Mouse (Mus musculus): ENCODE data around the gene Fcgrt. TPM values are rescaled to one million over a fixed set of nuclear protein-coding genes. Genes with fewer than 3 reads are reported as not detected.
A peak's percentile ranks its signal among the peaks of the same experiment; 100 is the strongest.
"Not testable (repeated sequence)": the region's sequence is repeated elsewhere in the genome, so short reads cannot be mapped to it uniquely, and the experiment has no call there.

The Fcgrt gene
- polyA plus RNA-seq, 1 experiment from 2014 or later: 20.3 TPM

DNA sequence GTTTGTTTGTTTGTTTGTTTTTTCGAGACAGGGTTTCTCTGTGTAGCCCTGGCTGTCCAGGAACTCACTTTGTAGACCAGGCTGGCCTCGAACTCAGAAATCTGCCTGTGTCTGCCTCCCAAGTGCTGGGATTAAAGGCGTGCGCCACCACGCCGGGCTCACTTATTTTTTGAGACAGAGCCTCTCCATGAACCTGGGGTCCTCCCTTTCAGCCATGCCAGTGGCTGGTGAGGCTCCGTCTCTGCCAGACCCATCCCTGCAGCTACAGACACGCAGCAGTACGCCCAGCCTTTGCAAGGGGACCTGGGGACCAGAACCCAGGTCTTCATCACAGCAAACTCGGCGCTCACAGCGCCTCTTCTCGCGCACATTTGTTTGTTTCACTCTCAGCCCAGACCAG is 7.7 kb downstream of the Fcgrt start:
- not testable (repeated sequence) for H3K4me2 ChIP-seq (ENCODE audit: low read length); H3K4me1 ChIP-seq (ENCODE audit: control insufficient read depth, insufficient read depth, low read length); H3K9ac ChIP-seq (ENCODE audit: low read length); H3K4me3 ChIP-seq (ENCODE audit: low read depth, low read length); H3K27ac ChIP-seq (ENCODE audit: low read depth, low read length); H3K36me3 ChIP-seq (ENCODE audit: control insufficient read depth, insufficient read depth, low read length); H3K9me3 ChIP-seq (replicated peaks; ENCODE audit: control insufficient read depth, low read length); H3K27me3 ChIP-seq (replicated peaks; ENCODE audit: control insufficient read depth, insufficient read depth, low read length); DNase-seq (ENCODE audit: low spot score); ATAC-seq
- 91% methylated on average over 14 of the region's 14 CpGs for WGBS

DNA sequence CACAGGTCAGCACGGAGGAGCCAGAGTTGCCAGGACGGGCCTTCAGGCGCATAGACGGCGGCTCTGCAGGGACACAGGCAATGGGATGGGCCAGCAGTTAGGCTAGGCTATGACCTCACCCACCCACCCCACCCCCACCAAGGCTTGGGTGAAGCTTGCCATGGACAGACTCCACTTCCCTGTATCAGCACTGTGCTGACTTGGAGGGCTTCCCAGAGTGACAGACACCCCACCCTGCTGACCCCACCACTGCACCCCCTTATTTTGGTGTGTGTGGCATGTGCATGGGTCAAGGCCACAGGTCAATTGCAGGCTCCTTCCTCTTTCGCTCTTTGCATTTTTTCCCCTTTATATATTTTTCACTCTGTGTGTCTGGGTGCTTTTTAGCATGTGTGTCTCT is 8.3 kb downstream of the Fcgrt start:
- H3K9ac ChIP-seq (ENCODE audit: low read length): no peak overlapping the region
- no peak overlapping the region for H3K27ac ChIP-seq (ENCODE audit: low read depth, low read length)
- no peak overlapping the region for H3K4me2 ChIP-seq (ENCODE audit: low read length)
- DNase-seq (ENCODE audit: low spot score): no peak
- H3K4me3 ChIP-seq (ENCODE audit: low read depth, low read length): no peak overlapping the region
- no peaks in the 10 kb centered on the region for H3K27me3 ChIP-seq (replicated peaks; ENCODE audit: control insufficient read depth, insufficient read depth, low read length)
- H3K4me1 ChIP-seq (ENCODE audit: control insufficient read depth, insufficient read depth, low read length): peaks cover 8% of the 10 kb centered on the region; the same call in 1 of the 2 replicates
- no peaks in the 10 kb centered on the region for H3K36me3 ChIP-seq (ENCODE audit: control insufficient read depth, insufficient read depth, low read length)
- no peak for ATAC-seq
- WGBS: 84% methylated on average over 6 of the region's 6 CpGs
- no peaks in the 10 kb centered on the region for H3K9me3 ChIP-seq (replicated peaks; ENCODE audit: control insufficient read depth, low read length)

DNA sequence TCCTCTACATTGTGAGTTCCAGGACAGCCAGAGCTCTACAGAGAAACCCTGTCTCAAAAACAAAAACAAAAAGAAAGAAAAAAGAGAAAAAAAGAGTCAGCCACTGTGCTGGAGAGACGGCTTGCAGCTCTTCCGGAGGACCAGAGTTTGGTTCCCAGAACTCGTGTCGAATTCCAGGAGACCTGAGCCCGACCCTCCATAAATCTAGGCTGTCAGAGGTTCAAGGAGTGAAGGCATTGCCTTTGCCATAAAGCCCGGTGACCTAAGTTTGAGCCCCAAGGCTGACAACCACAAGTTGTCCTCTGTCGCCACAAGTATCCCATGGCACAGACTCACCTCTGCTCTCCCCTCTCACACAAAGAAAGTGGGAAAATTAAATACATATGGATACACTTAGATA is 9.5 kb downstream of the Fcgrt start:
- Histone ChIP-seq H3K36me3 (ENCODE audit: control insufficient read depth, insufficient read depth, low read length) (no peaks in the 10 kb centered on the region), H3K9me3 (replicated peaks; ENCODE audit: control insufficient read depth, low read length) (no peaks in the 10 kb centered on the region), H3K9ac (ENCODE audit: low read length) (no peak overlapping the region), H3K27ac (ENCODE audit: low read depth, low read length) (no peak overlapping the region), H3K4me3 (ENCODE audit: low read depth, low read length) (no peak overlapping the region), H3K4me1 (ENCODE audit: control insufficient read depth, insufficient read depth, low read length) (peaks cover 8% of the 10 kb centered on the region; the same call in 1 of the 2 replicates), H3K27me3 (replicated peaks; ENCODE audit: control insufficient read depth, insufficient read depth, low read length) (no peaks in the 10 kb centered on the region), H3K4me2 (ENCODE audit: low read length) (no peak overlapping the region)
- WGBS: 82% methylated on average over 7 of the region's 7 CpGs
- DNase-seq (ENCODE audit: low spot score): no peak
- ATAC-seq: no peak

DNA sequence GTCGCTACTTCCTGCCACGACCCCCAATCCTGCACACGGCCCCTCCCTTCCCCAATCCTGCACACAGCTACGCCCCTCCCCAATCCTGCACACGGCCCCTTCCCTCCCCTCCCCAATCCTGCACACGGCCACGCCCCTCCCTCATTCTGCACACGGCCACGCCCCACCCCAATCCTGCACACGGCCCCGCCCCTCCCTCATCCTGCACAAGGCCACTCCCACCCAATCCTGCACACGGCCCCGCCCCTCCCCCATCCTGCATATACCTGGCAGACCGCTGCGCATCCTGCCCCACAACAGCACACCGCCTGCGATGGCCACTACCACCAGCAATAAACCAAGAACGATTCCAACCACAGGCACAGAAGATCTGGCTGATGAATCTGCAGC is 10.1 kb downstream of the Fcgrt start:
- H3K4me2 ChIP-seq (ENCODE audit: low read length): no peak overlapping the region
- H3K4me3 ChIP-seq (ENCODE audit: low read depth, low read length): no peak overlapping the region
- peaks cover 8% of the 10 kb centered on the region; the same call in 1 of the 2 replicates for H3K4me1 ChIP-seq (ENCODE audit: control insufficient read depth, insufficient read depth, low read length)
- no peaks in the 10 kb centered on the region for H3K27me3 ChIP-seq (replicated peaks; ENCODE audit: control insufficient read depth, insufficient read depth, low read length)
- H3K27ac ChIP-seq (ENCODE audit: low read depth, low read length): no peak overlapping the region
- 35% methylated on average over 18 of the region's 18 CpGs for WGBS
- DNase-seq (ENCODE audit: low spot score): no peak
- H3K9ac ChIP-seq (ENCODE audit: low read length): no peak overlapping the region
- H3K36me3 ChIP-seq (ENCODE audit: control insufficient read depth, insufficient read depth, low read length): no peaks in the 10 kb centered on the region
- no peaks in the 10 kb centered on the region for H3K9me3 ChIP-seq (replicated peaks; ENCODE audit: control insufficient read depth, low read length)
- no peak for ATAC-seq

DNA sequence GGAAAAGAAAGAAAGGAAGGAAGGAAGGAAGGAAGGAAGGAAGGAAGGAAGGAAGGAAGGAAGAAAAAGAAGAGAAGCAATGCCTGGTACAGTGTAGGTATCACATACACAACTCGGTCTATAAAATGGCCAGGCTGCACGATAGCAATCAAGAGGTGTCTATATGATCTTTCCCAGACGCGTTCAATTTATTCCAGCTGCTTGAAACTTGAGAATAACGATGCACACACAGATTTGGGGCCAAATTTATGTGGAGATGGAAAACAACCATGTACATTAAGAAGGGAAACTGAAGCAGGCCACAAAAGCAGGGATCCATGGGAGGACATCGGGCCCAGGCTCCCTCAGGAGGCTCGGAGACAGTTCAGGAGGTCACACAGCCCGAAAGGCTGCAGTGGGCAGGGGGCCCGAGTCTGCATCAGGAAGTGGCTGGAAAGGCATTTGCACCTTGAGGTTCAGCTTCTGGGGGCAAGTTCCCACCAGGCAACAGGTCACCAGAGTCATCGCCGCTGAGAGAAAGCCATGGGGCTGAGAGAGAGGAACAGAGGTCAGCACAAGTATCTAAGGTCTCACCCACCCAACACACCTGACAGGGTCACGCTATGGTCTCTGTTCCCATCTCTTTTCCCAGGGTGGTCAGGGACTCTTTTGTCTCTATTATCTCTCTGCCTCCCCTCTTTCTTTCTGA is 10.7 kb downstream of the Fcgrt start:
- Histone ChIP-seq H3K4me3 (ENCODE audit: low read depth, low read length) (no peak overlapping the region), H3K27ac (ENCODE audit: low read depth, low read length) (no peak overlapping the region), H3K4me1 (ENCODE audit: control insufficient read depth, insufficient read depth, low read length) (peaks cover 8% of the 10 kb centered on the region; the same call in 1 of the 2 replicates), H3K9ac (ENCODE audit: low read length) (no peak overlapping the region), H3K4me2 (ENCODE audit: low read length) (no peak overlapping the region), H3K36me3 (ENCODE audit: control insufficient read depth, insufficient read depth, low read length) (no peaks in the 10 kb centered on the region), H3K9me3 (replicated peaks; ENCODE audit: control insufficient read depth, low read length) (no peaks in the 10 kb centered on the region), H3K27me3 (replicated peaks; ENCODE audit: control insufficient read depth, insufficient read depth, low read length) (no peaks in the 10 kb centered on the region)
- WGBS: 68% methylated on average over 12 of the region's 12 CpGs
- no peak for DNase-seq (ENCODE audit: low spot score)
- ATAC-seq: no peak

DNA sequence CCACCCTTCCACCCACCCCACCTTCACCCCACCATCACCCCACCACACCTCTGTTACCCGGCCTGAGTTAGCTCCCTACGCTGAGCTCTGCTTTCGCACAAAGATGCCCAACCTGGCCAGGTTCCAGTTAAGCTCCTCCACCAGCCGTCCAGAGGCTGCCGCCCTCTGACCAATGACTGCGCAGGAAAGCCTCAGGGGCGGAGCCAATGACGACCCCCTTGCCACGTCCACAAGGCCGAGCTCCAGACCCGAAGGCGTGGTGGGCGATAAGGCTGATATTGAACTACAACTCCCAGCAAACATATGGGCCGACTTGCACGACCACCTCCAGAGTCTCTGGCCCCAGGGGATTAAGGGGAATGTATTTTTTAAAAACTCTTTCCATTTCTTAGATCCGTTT is 11.6 kb downstream of the Fcgrt start, which contains the start of gene Rcn3:
Gene Rcn3 (minus strand): TSS at position 174 of the 400 bp plus-strand sequence.
- Histone ChIP-seq H3K36me3 (ENCODE audit: control insufficient read depth, insufficient read depth, low read length) (0 out of 2 replicates have a peak, but pooled peaks cover under 1% of the 10 kb centered on the region), H3K9ac (ENCODE audit: low read length) (peak within 1 kb of the TSS; percentile 57), H3K27me3 (replicated peaks; ENCODE audit: control insufficient read depth, insufficient read depth, low read length) (no peaks in the 10 kb centered on the region), H3K4me1 (ENCODE audit: control insufficient read depth, insufficient read depth, low read length) (peaks cover 8% of the 10 kb centered on the region; the same call in 1 of the 2 replicates), H3K4me2 (ENCODE audit: low read length) (peak within 1 kb of the TSS; percentile 60), H3K4me3 (ENCODE audit: low read depth, low read length) (peak within 1 kb of the TSS; percentile 31), H3K9me3 (replicated peaks; ENCODE audit: control insufficient read depth, low read length) (no peaks in the 10 kb centered on the region), H3K27ac (ENCODE audit: low read depth, low read length) (no peak within 1 kb of the TSS)
- whole genome bisulfite sequencing: under 1% methylated on average over 16 of the region's 16 CpGs
- ATAC-seq: peak; percentile 96
- peak; percentile 95 for DNase-seq (ENCODE audit: low spot score)

DNA sequence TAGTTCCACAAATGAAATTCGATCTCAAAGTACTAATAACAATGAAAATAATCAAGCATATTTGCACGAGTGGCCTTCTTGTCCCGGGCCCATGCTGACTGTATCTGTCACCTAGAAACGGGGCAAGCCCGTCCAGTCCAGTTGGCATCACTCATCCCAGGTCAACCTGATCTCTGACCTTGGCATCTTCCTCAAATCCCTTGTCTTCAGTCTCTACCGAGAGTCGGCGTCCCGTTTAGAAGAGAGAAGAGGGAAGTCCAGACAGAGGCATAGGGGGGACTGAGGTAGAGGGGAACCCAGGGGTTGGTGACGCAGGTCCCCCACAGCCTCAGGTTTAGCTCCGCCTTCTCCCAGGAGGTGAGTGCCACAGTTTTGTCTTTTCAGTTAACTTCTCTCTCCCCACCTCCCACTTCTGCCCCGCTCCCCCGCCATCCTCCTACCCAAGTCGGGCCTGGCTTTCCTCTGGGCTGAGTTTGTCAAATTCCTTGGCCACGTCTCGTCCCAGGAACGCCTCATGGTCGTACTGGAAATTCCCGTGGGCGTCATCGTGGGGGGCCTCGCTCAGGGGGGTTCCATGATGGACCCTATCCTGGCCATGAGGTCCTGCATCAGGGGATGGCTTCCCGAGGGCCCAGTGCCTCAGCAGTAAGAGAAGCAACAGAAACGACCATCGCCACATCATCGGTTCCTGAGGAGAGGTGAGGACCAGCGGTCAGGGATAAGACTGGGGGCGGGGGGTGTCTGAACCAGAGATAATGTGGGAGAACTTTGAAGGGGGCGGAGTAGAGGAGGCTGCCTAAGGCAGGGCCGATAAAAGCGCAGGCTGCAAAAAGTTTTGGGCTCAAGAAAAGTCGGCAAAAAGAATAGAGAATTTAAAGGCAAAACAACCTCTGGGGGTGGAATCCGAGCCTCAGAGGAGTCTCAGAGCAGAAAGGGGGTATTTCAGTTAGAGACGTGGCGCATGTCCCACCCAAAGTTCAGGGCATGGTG is 12.4 kb downstream of the Fcgrt start:
- WGBS: 14% methylated on average over 35 of the region's 35 CpGs
- peaks cover 6% of the 10 kb centered on the region; the same call in 1 of the 2 replicates for H3K36me3 ChIP-seq (ENCODE audit: control insufficient read depth, insufficient read depth, low read length)
- peak overlapping the region; percentile 60 for H3K4me2 ChIP-seq (ENCODE audit: low read length)
- no peak for DNase-seq (ENCODE audit: low spot score)
- peak overlapping the region; percentile 31 for H3K4me3 ChIP-seq (ENCODE audit: low read depth, low read length)
- no peaks in the 10 kb centered on the region for H3K27me3 ChIP-seq (replicated peaks; ENCODE audit: control insufficient read depth, insufficient read depth, low read length)
- H3K9ac ChIP-seq (ENCODE audit: low read length): peak overlapping the region; percentile 57
- H3K9me3 ChIP-seq (replicated peaks; ENCODE audit: control insufficient read depth, low read length): no peaks in the 10 kb centered on the region
- H3K4me1 ChIP-seq (ENCODE audit: control insufficient read depth, insufficient read depth, low read length): peaks cover 8% of the 10 kb centered on the region; the same call in 1 of the 2 replicates
- ATAC-seq: peak; percentile 63
- no peak overlapping the region for H3K27ac ChIP-seq (ENCODE audit: low read depth, low read length)

DNA sequence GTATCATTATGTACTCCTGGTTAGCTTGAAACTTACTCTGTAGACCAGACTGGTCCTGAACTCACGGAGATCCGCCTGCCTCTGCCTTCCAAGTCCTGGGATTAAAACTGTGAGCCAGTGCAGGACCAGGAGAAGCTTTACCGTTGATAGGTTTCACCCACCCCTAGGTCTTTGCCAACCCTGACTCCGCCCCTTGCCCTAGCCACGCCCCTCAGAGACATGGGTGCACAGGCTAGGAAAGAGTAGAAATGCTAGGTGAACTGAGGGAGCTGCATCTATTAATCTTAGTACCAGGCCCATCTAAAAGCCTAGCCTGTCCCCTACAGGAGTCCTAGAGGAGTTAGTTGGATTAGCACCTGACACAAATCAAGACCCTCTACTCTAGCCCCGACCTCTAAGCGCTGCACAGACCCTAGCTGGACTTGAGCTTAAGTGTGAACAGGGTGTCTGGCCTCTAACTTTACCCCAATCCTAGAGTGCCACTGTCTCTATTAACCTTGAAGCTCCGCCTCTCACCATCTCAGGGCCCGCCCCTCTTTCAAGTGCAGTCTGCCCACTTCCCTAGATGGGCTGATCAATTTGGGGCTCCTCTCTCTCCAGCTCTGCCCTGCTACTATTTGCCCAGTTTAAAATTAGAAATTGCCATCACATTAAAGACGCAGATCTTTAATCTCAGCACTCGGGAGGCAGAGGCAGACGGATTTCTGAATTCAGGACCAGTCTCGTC is 13.2 kb downstream of the Fcgrt start:
- WGBS: 83% methylated on average over 13 of the region's 13 CpGs
- H3K27ac ChIP-seq (ENCODE audit: low read depth, low read length): no peak overlapping the region
- H3K4me1 ChIP-seq (ENCODE audit: control insufficient read depth, insufficient read depth, low read length): peaks cover 8% of the 10 kb centered on the region; the same call in 1 of the 2 replicates
- no peak for DNase-seq (ENCODE audit: low spot score)
- H3K27me3 ChIP-seq (replicated peaks; ENCODE audit: control insufficient read depth, insufficient read depth, low read length): no peaks in the 10 kb centered on the region
- no peaks in the 10 kb centered on the region for H3K9me3 ChIP-seq (replicated peaks; ENCODE audit: control insufficient read depth, low read length)
- no peak overlapping the region for H3K9ac ChIP-seq (ENCODE audit: low read length)
- H3K36me3 ChIP-seq (ENCODE audit: control insufficient read depth, insufficient read depth, low read length): peaks cover 13% of the 10 kb centered on the region
- no peak overlapping the region for H3K4me2 ChIP-seq (ENCODE audit: low read length)
- no peak overlapping the region for H3K4me3 ChIP-seq (ENCODE audit: low read depth, low read length)
- no peak for ATAC-seq
